Mouse (Mus musculus) large intestine, adult 2 months (tissue): ENCODE results near the gene Dnm3. TPM values are rescaled to one million over a fixed set of nuclear protein-coding genes. Genes with fewer than 3 reads are reported as not detected.

Source experiments
- DNase-seq: peaks from one replicate; pipeline ENCODE4 v3.0.0-alpha.2; 2012; ENCODE audit warnings: low read depth, low spot score
- WGBS: fragments of 180-500 bp; shearing (Covaris S2); methylation state at CpG from one replicate; pipeline ENCODE4 v1.1.7; 2018; 5-methylcytosine and 5-hydroxymethylcytosine counted together
- polyA plus RNA-seq: library from polyadenylated mRNA; depleted of rRNA; stranded (reverse); fragments of >200 nt; gene quantifications from 2 replicates; pipeline ENCODE4 v1.2.3, GENCODE M21; 2012; rRNA removed

The Dnm3 gene
- polyA plus RNA-seq, result 0.43 and 1.2 TPM in 2 replicates

DNA sequence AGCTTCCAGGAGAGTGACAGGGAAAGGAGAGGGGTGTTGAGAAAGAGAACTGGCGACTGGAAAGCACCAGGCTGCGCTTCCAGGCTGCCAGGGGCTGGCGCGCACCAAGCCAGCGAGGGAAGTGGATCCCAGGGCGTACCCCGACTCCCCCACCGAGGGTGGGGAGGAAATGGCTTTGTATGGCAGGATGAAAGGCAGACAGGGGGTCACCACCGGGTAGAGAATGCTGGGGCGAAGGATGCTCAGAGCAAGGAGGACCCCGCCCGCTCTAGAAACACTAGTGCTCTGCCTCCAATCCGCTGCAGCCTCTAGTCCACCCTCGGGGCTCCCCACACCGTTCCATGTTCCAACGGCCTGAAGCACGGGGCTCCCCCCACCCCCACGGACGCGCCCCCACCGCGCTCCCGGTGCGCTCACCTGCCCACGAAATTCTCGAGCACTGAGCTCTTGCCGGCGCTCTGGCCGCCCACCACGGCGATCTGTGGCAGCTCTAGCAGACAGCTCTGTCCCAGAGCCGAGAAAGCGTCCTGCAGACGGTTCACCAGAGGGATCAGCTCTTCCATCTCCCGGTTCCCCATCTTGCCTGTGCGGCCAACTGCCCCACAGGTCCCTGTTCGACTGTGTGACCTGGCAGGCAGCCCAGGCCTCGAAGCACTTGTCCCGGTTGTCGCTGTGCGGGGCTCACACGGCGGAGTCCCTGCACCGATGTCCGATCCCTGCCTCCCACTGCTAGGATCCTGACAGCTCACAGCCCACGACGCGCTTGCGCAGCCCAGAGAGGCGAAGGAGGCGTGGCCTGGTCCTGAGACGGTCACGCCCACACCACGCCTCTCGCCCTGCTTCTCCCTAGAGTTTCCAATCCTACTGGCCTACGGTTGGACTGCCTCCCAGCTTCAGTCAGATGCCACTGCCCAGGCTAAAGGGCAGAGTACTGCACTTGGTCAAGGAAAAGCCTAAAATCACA is at the start of gene Dnm3:
Dnm3 (minus strand) TSS at position 789 of the 964 bp plus-strand sequence.
- peak; percentile 55 for DNase-seq
- under 1% methylated on average over 56 of the region's 56 CpGs for WGBS

DNA sequence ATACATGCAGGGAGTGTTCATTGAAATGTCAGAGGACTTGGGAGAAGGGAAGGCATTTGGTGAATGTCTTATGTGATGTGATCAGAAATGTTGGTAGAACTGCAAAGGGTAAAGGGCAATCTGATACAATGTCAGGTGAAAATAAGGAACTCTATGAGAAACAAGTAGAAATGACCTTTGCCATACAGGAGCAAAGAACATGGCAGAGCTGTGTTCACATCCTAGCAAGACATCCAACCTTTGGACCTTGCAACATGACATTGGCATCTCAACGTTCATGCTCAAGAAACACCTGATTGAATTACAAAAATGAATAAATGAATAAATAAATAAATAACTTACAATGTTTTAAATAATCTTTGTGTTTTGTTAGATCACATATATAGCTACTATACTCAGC is 37.3 kb upstream of the Dnm3 start:
- no peak for DNase-seq
- 56% methylated on average over 1 of the region's 1 CpGs for WGBS

DNA sequence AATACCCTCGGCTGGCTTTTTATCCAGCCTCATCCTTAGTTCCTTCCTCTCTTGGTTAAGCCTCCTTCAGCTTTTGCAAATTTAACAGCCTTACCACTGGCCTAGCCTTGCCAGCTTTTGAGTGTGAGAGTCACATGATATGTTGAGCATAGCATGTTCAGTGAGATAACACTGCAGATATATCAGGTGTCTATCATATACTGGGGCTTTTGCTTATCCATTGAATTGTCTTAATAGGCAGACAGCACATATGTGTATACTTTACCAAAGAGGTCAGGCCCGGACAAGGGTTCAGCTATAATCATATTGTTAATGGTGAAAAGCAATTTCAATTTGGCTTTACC is 32.2 kb upstream of the Dnm3 start:
- DNase-seq, result no peak

DNA sequence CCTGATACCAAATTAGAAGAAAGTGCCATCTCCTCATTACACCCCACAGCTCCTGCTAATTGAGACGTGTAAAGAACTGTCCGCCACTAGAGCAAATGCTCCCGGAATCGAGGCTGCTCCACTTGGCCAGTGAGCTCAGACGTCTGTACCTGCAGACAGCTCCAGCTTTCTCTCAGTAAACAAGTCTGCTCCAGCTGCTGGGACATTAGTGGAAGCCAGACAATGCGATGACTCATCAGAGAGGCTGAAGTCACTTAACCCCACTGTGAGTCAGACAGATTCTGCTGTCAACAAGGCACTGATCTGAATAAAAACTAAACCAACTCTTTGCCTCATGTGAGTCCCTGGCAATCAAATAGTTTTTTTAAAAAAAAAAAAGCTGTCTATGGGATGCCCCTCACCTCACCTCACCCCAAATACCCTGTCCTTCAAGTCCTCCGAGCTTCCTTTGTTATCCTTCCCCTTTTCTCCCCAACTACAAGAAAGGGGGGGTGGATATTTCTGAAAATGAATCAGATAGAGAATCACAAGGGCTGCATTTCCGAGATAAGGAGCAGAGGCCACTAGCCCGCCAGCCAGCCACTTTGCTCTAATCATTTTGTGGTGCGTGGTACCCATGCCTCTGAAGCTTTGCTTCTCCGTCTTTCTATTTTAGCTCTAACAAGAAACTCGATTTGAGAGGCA is 31.6 kb upstream of the Dnm3 start:
- DNase-seq, result no peak
- WGBS, result 31% methylated on average over 12 of the region's 12 CpGs

More for the DNA sequence above, 32.2 kb upstream of the Dnm3 start:
- 56% methylated on average over 2 of the region's 2 CpGs for WGBS

DNA sequence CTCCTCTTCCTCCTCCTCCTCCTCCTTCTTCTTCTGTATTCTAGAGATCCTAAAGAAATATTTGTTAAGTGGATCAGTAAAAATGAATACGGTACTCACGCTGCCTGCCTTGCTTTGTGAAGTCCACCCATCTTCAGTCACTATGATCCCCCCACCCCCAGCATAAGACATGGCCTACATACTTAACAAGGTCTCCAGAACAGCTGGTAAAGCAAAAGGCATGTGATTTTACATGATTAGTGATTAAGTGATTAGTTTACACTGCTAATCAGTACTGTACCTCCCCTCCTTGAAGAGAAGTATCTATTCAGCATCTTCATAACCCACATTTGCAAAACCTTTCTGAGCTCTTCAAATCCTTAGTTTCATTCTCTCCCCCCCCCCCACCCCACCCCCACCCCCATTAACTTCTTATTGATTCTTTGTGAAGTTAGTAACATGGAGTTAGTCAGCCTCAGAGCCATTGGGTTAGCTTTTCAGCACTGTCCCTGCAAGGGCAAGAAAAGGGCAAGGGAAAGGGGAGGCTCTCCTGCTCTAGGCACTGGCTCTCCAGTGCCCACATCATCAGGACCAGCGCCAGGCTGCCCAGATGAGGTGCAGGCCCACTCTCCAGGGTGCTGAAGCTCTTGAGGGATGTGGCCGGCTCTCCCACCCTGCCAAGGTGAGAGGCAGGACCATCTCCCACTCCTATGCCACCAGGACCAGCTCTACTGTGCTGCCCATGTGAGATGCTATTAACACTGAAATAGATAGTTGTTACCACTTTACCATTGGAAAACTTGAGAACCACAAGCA is 30.6 kb upstream of the Dnm3 start:
- no peak for DNase-seq
- 82% methylated on average over 4 of the region's 4 CpGs for WGBS

DNA sequence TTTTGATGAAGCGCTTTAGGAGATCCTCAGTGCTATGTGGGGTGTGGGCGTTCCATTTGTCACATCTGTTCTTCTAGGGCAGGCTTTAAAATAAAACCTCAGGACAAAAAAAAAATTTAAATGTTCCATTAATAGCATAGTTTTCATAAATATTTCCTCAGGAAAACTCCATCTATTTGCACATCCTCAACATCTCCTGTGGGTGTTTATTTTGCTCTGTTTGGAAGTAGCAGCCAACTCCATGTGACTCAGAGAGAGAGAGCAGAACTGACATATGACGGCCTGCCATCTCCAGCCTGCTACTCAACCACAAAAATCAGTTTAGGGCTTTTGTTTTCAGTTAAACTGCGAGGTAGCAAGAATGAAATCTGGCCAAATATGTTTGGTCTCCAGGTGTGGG is 28.7 kb upstream of the Dnm3 start:
- 69% methylated on average over 4 of the region's 4 CpGs for WGBS
- DNase-seq, result no peak

DNA sequence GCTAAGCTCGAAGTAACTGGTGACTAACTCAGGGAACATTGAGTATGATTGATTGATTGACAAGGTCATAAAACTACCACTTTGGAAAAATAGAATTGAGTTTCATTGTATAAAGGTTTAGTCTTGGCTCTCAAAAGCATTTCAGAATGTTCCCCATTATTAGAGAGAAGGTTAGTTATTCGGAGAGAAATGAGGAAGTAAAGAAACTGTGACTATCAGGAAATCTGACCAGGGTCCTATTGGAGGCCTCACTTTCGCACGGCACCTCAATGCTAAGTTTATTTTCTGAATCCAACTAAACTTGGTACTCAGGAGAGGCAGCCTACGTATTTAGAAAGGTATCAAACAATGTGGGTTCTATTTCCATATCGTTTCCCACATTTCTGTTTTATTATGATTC is 27.8 kb upstream of the Dnm3 start:
- 72% methylated on average over 6 of the region's 6 CpGs for WGBS
- DNase-seq, result no peak

- no peak for DNase-seq
- WGBS, result 5% methylated on average over 19 of the region's 19 CpGs
Measured at GRCm38 (mm10) chr1:162476531-162477080, 1.2 kb downstream of the Dnm3 start.

DNA sequence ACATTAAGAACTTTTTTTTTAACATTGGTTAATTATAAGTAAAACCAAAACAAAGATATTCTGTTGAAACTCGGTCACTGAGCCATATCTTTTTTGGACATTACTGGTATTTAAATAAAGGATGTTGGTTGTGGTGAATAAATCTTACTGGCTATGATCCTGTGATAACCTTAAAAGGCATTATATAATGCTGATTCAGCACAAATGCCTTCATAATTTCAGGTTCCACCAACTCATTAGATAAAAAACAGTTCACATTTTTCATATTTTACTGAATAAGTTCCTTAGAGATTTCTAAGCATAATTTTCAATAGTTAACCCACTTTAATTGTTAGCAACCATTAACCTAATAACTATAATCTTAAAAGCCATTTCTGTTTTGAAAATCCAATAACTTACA is 4.9 kb downstream of the Dnm3 start:
- 63% methylated on average over 1 of the region's 1 CpGs for WGBS

DNA sequence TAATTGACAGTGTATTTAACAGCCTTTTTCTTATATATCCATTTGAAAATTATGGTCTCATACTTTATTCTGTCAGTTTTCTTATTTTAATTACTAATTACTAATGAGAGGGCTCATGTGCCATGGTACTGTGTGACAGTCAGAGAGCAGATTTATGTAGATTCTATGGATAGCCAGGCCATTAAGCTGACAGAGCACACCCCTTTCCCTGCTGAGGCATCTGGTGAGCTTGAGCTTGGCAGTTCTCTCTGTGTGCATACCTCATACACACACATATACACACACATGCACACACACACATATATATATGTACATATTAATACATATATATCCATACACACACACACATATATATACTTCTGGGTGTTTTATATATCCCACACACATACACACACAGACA is 6.7 kb downstream of the Dnm3 start:
- DNase-seq, result no peak

More for the DNA sequence above, 4.9 kb downstream of the Dnm3 start:
- no peak for DNase-seq

GRCm38 (mm10) chr1:162469752-162470280 is 8.0 kb downstream of the Dnm3 start:
- no peak for DNase-seq
- WGBS, result 56% methylated on average over 2 of the region's 2 CpGs

DNA sequence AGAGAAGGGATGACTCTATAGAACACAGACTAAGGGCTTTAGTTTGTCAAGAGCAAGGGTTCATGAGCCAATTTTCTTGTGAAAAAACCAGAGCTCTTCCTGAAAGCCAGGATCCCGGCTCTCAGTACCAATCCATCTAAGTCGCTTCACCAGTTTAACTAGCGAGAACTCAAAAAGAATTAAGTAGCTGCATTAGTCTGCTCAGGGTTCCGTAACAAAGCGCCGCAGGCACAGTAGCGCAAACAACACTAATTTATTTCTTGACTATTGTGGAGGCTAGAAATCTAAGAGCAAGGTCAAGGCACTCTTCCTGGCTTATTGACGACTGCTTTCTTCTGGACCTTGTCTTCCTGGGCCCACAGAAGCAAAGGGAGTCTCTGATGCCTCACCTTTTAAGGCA is 14.2 kb downstream of the Dnm3 start:
- WGBS, result 89% methylated on average over 8 of the region's 8 CpGs

DNA sequence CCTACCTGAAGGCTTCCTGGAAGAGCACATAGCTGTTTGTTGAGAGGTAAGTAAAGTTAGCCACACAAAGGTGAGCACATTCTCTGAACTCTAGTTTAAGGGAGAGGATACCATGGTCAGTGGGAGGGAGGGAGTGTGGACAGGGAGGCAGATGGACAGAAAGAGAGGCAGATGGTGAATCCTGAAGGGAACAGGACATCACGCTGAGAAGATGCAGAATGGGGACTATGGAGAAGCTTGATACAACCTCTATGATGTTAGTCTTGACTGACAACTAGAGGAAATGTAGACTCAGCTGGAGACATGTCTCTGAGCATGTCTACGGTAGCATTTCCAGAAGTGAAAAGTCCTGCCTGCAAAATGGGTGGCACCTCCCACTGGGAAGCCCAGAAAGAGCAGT is 19.1 kb downstream of the Dnm3 start:
- WGBS, result 89% methylated on average over 2 of the region's 2 CpGs

More for the DNA sequence above, 14.2 kb downstream of the Dnm3 start:
- DNase-seq, result no peak

GRCm38 (mm10) chr1:162456861-162457260 is 21.0 kb downstream of the Dnm3 start:
- no peak for DNase-seq
- 96% methylated on average over 6 of the region's 6 CpGs for WGBS

More for the DNA sequence above, 19.1 kb downstream of the Dnm3 start:
- no peak for DNase-seq

DNA sequence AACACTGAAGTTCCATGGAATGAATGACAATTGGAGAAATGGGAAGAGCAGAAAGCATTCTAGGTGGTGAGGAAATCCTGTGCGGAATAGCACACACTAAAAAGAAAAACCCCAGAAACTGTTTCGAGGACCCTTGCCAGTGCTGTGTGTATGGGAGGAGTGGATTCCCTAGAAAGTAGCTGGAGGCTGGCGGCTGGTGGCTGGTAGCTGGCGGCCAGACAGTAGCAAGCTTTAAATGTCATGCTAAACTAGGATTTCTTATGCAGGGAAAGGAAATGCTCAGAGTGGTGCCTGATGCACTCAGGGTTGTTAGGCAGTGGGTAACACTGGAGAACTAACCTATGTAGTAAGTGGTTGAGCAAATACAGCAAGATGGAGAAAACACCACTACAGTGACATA is 21.4 kb downstream of the Dnm3 start:
- WGBS, result 91% methylated on average over 4 of the region's 4 CpGs
- DNase-seq, result no peak

- DNase-seq, result no peak
- WGBS, result 47% methylated on average over 8 of the region's 8 CpGs
Measured at GRCm38 (mm10) chr1:162453578-162453977, 24.3 kb downstream of the Dnm3 start.

DNA sequence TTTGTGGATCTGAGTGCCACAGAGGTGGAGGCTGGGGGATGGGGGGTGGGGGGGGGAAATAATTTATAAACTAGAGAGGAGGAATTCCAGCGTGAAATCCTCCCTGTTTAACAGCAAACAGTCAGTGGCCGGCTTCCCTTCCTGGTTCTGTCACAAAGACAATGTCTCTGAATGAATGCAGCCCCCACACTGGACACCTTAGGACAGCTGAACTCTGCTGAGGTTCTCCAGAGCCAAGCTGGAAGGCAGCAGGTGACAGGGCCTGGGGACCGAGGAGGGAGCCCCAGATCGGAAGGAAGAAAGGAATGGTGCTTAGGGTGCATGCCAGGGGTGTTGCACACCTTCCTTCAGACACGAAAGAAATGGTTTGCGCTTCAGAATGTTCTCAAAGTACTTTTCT is 24.8 kb downstream of the Dnm3 start:
- 69% methylated on average over 6 of the region's 6 CpGs for WGBS
- no peak for DNase-seq

GRCm38 (mm10) chr1:162449161-162449909 is 28.5 kb downstream of the Dnm3 start:
- 46% methylated on average over 3 of the region's 3 CpGs for WGBS
- DNase-seq, result no peak

- WGBS, result 53% methylated on average over 8 of the region's 8 CpGs
- DNase-seq, result no peak
Measured at GRCm38 (mm10) chr1:162444805-162445204, 33.0 kb downstream of the Dnm3 start.
